Mouse (Mus musculus): ENCODE measurements at regions not wholly inside any gene's neighbourhood (a gene's known extent, or its start where the extent isn't known, plus 50 kb on each side); places are given as distances from the start of the nearest gene placed in this dataset.

DNA sequence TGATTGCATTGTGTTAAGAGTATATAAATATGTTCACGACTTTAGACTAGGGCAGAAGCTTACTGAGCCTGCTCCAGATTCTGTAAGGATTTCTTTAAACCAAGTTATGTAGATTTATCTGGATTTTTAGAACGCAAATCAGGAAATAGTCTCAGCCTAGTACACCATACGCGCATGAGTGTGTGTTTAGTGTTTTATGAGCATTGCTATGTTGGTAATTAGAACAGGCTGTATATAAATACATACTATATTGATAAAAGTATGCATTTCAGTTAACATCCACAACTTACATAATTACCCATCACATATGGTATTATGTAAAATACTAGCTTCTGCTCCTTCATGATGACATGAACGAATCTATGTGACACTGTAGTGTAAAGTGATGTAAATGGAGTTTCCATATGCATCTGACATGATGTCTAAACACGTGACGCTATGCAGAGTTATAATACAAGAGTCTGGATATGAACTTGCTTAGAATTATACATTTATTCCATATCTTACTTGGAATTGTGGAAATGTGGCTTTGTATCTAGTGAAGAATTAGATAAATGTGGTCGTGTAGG is 332.6 kb upstream of the Tmc3 start:
- no peak for TF ChIP-seq CTCF (conservative IDR thresholded peaks at IDR 0.05; ENCODE audit: insufficient read depth, insufficient read length, low read depth, low read length)
- no peak for TF ChIP-seq POLR2A (IDR thresholded peaks at IDR 0.05; ENCODE audit: low read depth, low read length)
